Mouse (Mus musculus) liver, adult 2 months (tissue): Measurements from ENCODE around the gene 1700024P04Rik. TPM values are rescaled to one million over a fixed set of nuclear protein-coding genes. Genes with fewer than 3 reads are reported as not detected.

ENCODE experiments used
- DNase-seq: peaks from one replicate; pipeline ENCODE4 v3.0.0-alpha.2; 2011; ENCODE audit warnings: low read depth, low spot score; ENCODE audit errors: extremely low read depth
- H3K27ac ChIP-seq: fragments of 200-500 bp; replicated peaks from 2 replicates; pipeline ENCODE4 v1.5.1; 2012; ENCODE audit warnings: low read depth, mild to moderate bottlenecking, control low read depth, inconsistent platforms, low read length; ENCODE audit not compliant: insufficient read depth
- H3K27me3 ChIP-seq: fragments of 200-500 bp; 2 replicates; pipeline ENCODE4 v1.6.1; 2012; ENCODE audit warnings: mild to moderate bottlenecking, moderate library complexity, low read length, inconsistent platforms; ENCODE audit not compliant: control insufficient read depth, insufficient read depth
- H3K36me3 ChIP-seq: fragments of 200-500 bp; 2 replicates; pipeline ENCODE4 v1.6.1; 2012; ENCODE audit warnings: low read length, inconsistent platforms; ENCODE audit not compliant: control insufficient read depth, insufficient read depth
- H3K4me1 ChIP-seq: fragments of 200-500 bp; 2 replicates; pipeline ENCODE4 v1.6.1; 2011; ENCODE audit warnings: low read length; ENCODE audit not compliant: control insufficient read depth, insufficient read depth
- H3K4me3 ChIP-seq: fragments of 200-500 bp; 2 replicates; pipeline ENCODE4 v1.5.1; 2011; ENCODE audit warnings: low read depth, mild to moderate bottlenecking, control low read depth, low read length, moderate library complexity; ENCODE audit not compliant: insufficient read depth
- H3K79me2 ChIP-seq: fragments of 200-500 bp; 2 replicates; pipeline ENCODE4 v1.6.1; 2012; ENCODE audit warnings: inconsistent platforms, mild to moderate bottlenecking, low read length, moderate library complexity; ENCODE audit not compliant: control insufficient read depth, insufficient read depth
- H3K9ac ChIP-seq: fragments of 200-500 bp; 2 replicates; pipeline ENCODE4 v1.6.1; 2012; ENCODE audit warnings: low read depth, mild to moderate bottlenecking, control low read depth, inconsistent platforms, low read length
- CTCF ChIP-seq: fragments of 200-500 bp; IDR thresholded peaks from 2 replicates; pipeline ENCODE4 v1.5.1; 2011; ENCODE audit warnings: low read depth, low read length, control low read depth
- POLR2A ChIP-seq: fragments of 200-500 bp; IDR thresholded peaks from 2 replicates; pipeline ENCODE4 v1.6.1; 2011; ENCODE audit warnings: low read length, control low read depth; ENCODE audit not compliant: insufficient read depth; ENCODE audit errors: extremely low read depth
- WGBS: fragments of 180-500 bp; shearing (Covaris S2); methylation state at CpG from one replicate; pipeline ENCODE4 v1.1.7; 2018; 5-methylcytosine and 5-hydroxymethylcytosine counted together
- polyA plus RNA-seq: library from polyadenylated mRNA; depleted of rRNA; stranded (reverse); fragments of >200 nt; gene quantifications from 2 replicates; pipeline ENCODE4 v1.2.3, GENCODE M21; 2012
- total RNA-seq: library from RNA; depleted of rRNA; stranded (reverse); fragments of >200 nt; gene quantifications from 2 replicates; pipeline ENCODE4 v1.2.3, GENCODE M21; 2014

1700024P04Rik gene
- total and polyA plus RNA-seq, 2 experiments, result not detected

DNA sequence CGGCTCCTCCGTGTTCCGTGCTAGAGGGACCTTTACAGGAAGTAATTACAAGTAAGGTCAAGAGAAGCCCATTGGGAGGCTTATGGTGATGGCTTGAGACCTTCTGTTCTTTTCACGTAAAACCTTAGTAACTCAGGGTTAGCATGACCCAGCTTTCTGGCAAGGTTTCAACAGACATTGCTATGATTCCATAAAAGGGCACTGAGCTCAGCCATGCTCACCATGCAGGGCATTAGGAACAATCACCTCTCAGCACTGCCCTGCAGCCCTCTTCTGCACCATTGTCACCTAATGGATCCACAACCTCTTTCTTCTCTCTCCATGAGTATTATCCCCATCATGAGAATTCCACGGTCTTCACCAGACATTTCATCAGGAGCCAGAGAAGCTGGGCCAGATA lies 12.7 kb downstream of the 1700024P04Rik start:
- no peaks in the 10 kb centered on the region for H3K79me2 ChIP-seq

DNA sequence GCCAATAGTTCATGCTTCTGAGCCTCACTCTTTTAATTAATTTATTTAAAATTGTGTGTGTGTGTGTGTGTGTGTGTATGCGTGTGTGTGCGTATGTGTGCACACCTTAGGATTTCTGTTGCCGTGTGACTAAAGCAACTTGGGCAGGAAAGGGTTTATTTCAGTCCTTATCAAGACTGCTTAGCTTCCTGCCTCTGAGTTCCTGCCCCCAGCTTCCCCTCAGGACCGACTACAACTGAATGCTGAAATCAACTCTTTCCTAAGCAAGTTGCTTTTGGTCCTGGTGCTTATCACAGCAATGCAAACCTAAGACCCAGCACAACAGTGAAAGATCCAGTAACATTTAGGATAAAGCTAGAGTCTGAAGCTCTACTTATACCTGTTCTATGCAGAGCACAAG lies 15.8 kb downstream of the 1700024P04Rik start:
- H3K4me1 ChIP-seq, result peaks cover 4% of the 10 kb centered on the region
- TF ChIP-seq POLR2A (no peak), CTCF (no peak)
- H3K79me2 ChIP-seq, result no peaks in the 10 kb centered on the region
- no peak overlapping the region for H3K9ac ChIP-seq
- DNase-seq, result no peak
- no peak overlapping the region for H3K4me3 ChIP-seq
- H3K27ac ChIP-seq, result peak overlapping the region; percentile 36
- no peaks in the 10 kb centered on the region for H3K27me3 ChIP-seq
- H3K36me3 ChIP-seq, result no peaks in the 10 kb centered on the region
- 73% methylated on average over 4 of the region's 4 CpGs for WGBS

More for the DNA sequence above, 12.7 kb downstream of the 1700024P04Rik start:
- Histone ChIP-seq H3K27ac (no peak overlapping the region), H3K27me3 (no peaks in the 10 kb centered on the region), H3K9ac (no peak overlapping the region), H3K4me3 (no peak overlapping the region), H3K4me1 (peaks cover 2% of the 10 kb centered on the region; the same call in 1 of the 2 replicates), H3K36me3 (no peaks in the 10 kb centered on the region)
- no peak for TF ChIP-seq POLR2A
- TF ChIP-seq CTCF, result no peak
- WGBS, result 86% methylated on average over 5 of the region's 5 CpGs
- no peak for DNase-seq

DNA sequence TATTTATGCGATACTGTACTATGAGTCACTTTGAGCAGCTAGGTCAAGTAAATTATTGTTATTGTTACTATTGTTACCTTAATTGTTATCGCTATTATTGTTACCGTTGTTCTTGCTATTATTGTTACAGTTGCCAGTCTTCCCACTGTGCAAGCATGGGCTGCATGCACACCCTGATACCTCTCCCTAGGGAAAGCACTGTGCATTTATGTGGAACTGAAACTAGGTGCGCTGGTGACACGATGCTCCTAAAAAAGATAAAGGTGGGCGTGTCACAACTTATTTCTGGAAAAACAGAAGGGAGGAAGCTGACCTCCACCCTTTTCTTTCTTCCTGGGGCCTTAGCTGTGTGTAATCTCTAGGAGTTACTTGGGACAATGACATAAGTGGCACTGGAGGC lies 16.4 kb downstream of the 1700024P04Rik start:
- DNase-seq, result no peak
- 76% methylated on average over 6 of the region's 6 CpGs for WGBS
- Histone ChIP-seq H3K27ac (no peak overlapping the region), H3K27me3 (no peaks in the 10 kb centered on the region), H3K36me3 (no peaks in the 10 kb centered on the region), H3K9ac (no peak overlapping the region), H3K79me2 (no peaks in the 10 kb centered on the region), H3K4me3 (no peak overlapping the region), H3K4me1 (peaks cover 4% of the 10 kb centered on the region)
- TF ChIP-seq CTCF, result no peak
- no peak for TF ChIP-seq POLR2A

- Histone ChIP-seq H3K4me3 (no peak overlapping the region), H3K79me2 (no peaks in the 10 kb centered on the region), H3K27ac (no peak overlapping the region), H3K4me1 (peaks cover 4% of the 10 kb centered on the region), H3K9ac (no peak overlapping the region), H3K36me3 (no peaks in the 10 kb centered on the region), H3K27me3 (no peaks in the 10 kb centered on the region)
- TF ChIP-seq POLR2A, result no peak
- TF ChIP-seq CTCF, result no peak
- WGBS, result 56% methylated on average over 5 of the region's 5 CpGs
- peak; percentile 85 for DNase-seq
These were observed 17.8 kb downstream of the 1700024P04Rik start for GRCm38 (mm10) chr13:98966583-98966982.

GRCm38 (mm10) chr13:98963612-98964011 lies 20.8 kb downstream of the 1700024P04Rik start:
- Histone ChIP-seq H3K4me3 (no peak overlapping the region), H3K4me1 (peaks cover 3% of the 10 kb centered on the region), H3K9ac (no peak overlapping the region), H3K27me3 (no peaks in the 10 kb centered on the region), H3K27ac (no peak overlapping the region), H3K79me2 (no peaks in the 10 kb centered on the region), H3K36me3 (no peaks in the 10 kb centered on the region)
- TF ChIP-seq CTCF (no peak), POLR2A (no peak)
- 95% methylated on average over 1 of the region's 1 CpGs for WGBS
- DNase-seq, result no peak

DNA sequence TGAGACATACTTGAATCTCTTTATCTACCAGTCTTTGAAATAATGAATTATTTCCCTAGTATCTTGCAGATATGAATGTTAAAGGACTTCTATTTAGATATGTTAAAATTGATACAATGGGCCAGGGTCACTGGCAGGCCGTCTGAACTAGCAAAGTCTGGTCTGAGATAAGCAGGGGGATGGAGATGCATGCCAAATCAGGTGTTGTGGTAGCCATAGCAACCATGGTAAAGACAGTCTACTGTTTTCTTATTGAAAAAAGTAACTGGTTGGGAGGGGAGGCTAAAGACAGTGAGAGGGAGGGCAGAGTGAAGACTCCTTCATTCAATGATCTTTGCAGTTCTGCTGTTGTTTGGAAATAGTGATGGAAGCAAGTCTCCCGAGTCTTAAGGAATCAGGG lies 26.2 kb downstream of the 1700024P04Rik start:
- no peak for DNase-seq
- Histone ChIP-seq H3K79me2 (no peaks in the 10 kb centered on the region), H3K4me3 (no peak overlapping the region), H3K4me1 (peaks cover 6% of the 10 kb centered on the region; the same call in 1 of the 2 replicates), H3K9ac (no peak overlapping the region), H3K36me3 (no peaks in the 10 kb centered on the region), H3K27ac (no peak overlapping the region), H3K27me3 (no peaks in the 10 kb centered on the region)
- 73% methylated on average over 2 of the region's 2 CpGs for WGBS
- TF ChIP-seq CTCF (no peak), POLR2A (no peak)
